Mouse (Mus musculus) embryo, embryonic 9.5 days (tissue): Measurements from ENCODE around the gene Lamc1.
"Not testable (repeated sequence)": the region's sequence is repeated elsewhere in the genome, so short reads cannot be mapped to it uniquely, and the experiment has no call there.

Source experiments
- DNase-seq: peaks from one replicate; pipeline ENCODE4 v3.0.0-alpha.2; 2017; ENCODE audit errors: extremely low spot score

The Lamc1 gene

DNA sequence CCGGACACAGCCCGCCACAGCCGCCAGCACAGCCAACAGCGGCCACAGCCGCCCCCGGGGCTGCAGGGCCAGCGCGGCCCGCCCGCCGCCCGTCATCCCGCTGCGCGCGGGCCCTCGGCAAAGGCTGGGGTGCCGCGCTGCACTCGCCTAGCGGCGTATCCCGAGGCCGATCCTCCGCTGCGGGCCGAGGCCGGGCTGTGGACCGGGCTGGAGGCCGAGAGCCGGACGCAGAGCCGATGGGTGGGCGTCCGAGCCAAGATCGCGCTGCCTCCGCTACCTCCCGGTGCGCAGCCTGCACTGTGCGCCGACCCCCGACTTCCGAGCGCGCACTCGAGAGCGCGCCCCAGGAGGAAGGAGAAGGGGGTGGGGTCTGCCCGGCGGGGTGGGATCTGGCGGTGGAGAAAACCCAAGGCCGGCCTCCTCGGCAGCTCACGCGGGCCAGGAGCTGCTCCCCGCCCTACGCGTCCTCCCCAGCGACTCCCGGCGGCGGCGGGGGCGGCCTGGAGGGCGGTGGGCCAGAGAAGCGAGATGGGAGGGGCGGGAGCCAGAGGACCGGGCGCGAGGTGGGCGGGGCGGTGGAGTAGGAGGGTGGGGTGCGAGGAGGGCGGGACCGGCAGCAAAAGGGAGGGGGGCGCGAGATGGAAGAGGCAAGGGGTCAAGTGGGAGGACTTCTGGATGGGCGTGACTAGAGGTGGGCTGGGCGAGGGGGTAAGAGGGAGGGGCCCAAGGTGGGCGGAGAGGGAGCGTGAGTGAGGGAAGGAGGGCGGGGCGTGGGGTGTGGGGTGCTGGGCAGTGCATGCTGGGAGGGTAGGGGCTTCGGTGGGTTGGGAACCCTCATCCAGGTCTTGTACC, at the start of gene Lamc1:
Gene Lamc1, minus strand, starts transcription at position 343 of the 852 bp plus-strand sequence.
- peak; percentile 99 for DNase-seq

DNA sequence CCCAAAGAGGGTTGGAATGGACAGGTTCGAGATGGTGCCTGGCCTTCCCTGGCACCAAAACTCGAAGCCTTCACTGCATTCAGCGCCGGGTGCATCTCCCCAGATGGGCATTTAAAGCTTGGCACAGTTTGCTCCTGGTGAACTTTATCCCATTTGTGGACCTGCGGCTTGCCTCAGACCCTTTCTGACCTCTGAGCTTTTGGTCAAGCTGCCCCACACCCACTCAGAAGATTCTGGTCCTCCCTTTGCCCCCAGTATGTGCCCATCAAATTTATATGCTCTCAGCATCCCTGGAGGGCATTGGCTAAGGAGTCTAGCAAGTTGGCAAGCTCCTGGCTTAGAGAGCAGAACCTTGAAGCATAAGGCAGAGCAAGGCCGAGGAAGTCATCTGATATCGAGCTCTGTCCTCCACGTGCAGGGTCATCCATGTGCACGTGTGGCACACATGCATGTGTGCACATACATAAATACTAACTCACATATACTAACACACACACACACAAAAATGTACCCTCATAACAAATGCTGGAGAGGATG, 48.2 kb upstream of the Lamc1 start:
- DNase-seq, result no peak

DNA sequence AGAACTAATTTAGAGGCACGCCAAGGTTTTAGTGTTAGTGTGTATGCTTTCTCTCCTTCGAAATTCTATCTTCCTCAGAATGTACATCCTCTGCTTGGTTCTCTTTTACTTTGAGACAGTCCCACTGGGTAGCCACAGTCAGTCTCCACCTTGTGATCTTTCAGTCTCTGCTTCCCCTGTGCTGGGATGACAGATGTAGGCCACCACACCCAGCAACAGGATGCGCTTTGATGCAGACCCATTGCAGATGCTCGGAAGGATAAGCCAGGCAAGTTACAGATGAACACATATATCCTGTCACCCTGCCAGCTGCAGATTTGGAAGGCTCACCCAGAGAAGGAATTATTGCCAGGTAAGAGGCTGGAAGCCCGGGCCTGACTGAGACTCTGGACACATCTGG, 47.2 kb upstream of the Lamc1 start:
- DNase-seq, result no peak

DNA sequence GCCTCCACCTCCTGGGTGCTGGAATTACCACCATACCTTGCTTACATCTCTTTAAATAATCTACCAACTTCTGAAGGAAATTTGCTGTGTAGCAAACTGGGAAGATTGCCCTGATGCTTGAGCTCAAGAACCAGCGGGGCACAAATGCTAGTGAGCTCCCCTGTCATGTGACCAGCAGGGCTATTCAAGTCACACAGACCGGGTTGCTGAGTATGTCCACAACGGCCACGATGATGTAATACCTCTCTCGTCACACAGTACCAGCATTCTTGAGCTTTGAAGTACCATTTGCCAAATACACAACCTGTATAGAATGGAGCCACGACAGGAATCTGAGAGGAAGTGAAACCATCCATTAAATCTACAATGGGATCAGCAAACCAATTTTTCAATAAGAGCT, 46.0 kb upstream of the Lamc1 start:
- no peak for DNase-seq

DNA sequence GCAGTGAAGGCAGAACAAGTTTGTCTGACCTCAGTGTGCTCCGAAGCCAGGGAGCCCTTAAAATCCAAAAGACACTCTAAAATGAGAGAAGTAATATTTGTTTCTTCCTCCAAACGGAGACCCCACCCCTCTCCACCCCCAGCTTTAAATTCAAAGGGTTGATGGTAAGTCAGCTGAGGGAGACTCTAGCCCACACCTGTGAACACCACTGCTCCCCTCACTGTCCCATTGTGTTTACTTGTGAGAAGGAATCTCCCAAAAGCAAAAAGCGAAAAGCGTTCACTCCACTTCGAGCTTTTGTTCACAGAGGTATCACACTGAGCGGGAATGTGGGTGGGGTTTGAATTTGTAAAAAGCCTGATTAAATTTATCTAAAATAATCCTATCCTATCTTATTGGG, 43.9 kb upstream of the Lamc1 start:
- DNase-seq, result no peak

DNA sequence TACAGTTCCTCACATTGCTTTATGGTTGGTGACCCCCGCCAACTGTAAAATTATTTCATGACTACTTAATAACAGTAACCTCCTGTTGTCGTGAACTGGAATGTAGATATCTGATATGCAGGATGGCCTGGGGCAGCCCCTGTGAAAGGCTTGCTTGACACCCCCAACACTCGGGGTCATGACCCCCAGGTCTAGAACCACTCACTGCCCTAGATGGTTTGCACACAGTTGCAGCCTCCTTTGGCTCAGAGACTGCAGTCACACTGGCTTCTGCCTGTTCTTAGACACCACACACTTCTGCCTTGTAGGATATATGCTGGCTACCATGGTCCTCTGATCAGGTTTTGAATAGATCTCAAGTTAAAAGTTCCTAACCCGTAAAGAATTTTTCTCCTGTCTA, 41.5 kb upstream of the Lamc1 start:
- DNase-seq, result no peak

DNA sequence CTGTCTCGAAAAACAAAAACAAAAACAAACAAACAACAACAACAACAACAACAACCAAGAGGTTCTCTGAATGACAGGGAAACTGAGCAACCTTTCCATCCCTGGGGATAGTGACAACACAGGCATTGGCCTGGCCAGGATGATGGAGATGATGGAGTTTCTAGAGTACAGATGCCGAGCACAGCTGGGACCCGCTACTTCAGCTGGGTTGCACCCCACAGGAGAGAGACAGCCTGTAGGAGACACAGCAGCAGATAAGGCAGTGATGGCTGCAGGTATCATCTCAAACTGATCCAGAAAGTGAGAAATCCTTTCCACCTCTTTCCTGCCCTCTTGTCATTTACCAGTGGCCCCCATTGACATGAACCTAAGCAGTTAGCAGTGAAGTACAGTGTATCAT, 39.3 kb upstream of the Lamc1 start:
- DNase-seq, result no peak

DNA sequence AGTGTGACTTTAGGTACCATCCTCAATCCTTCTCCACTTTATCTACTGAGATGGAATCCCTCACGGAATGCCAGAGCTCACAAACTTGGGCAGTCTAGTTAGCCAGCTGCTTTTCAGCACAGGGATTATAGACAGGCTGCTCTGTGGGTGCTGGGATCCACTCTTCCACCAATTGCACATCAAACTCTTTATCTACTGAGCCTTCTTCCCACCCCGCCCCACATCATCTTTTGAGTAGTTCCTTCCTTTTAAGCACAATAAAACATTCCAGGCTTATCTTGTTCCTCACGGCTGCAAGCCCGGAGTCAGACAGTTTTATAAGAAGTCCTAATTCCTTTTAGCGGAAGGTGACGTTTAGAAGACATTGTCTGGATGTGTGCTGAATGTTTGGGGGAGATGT, 36.4 kb upstream of the Lamc1 start:
- no peak for DNase-seq

DNA sequence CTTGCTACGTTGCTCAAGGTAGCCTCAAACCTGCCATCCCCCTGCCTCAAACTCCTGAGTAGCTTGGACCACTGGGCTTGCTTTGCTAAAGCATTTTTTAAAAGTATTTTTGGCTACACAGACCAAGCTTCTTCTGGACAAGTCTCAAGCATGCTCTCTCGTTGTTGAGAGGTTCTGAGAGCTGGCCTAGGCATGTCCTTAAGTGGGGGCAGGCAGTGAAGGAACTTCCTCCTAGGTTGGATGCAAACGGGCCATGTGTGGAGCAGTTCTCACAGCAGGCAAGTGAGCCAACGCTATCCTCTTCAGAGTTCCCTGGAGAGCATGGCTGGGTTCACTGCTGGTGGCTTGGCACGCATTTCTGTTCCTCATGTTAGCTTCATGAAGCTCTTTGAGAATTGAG, 34.5 kb upstream of the Lamc1 start:
- DNase-seq, result no peak

DNA sequence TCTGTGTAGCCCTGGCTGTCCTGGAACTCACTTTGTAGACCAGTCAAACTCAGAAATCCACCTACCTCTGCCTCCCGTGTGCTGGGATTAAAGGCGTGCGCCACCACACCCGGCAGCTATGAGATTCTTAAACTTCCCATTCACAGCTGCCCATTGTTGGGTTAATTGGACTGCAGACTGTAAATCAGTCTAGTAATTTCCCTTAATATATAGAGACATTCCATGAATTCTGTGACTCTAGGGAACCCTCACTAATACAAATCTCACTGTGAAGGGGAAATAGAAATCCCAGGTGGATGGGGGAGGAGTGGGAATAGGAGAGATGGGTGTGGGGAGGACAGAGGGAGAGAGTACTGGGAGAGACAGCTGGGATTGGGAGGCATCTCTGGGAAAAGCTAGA, 29.3 kb upstream of the Lamc1 start:
- DNase-seq, result no peak

DNA sequence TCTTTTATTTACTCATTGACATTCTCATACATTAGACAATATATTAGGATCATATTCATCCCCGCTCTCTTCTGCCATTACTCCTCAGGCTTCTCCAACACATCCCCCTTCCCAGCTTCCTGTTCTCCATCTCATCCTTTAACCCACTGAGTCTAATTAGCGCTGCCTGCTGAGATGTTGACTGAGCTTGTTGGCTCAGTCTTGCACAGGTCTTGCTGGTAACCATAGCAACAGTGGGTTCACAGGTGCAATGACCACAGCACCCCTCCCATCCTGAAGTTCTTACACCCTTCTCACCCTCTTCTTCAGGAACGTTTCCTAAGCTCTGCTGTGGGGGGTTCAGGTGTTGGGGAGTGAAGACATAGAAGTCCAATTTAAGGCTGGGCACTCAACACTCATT, 28.0 kb upstream of the Lamc1 start:
- no peak for DNase-seq

DNA sequence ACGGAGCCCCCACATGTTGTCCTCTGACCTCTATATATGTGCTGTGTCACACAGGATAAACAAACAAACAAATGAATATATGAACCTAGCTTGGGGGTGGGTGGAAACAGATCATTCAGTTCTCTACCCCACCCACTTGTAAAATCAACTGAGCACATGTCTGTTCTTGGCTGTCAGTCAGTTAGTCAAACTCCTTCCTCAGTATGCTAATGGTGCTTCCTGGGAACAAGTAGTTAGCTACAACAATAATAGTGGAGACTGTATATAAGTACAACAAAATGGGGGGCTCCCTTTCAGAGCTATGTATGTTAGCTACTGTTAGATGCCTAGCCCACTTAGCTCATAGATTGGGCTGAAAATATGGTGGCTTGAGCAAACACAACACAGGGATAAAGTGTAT, 24.6 kb upstream of the Lamc1 start:
- no peak for DNase-seq

DNA sequence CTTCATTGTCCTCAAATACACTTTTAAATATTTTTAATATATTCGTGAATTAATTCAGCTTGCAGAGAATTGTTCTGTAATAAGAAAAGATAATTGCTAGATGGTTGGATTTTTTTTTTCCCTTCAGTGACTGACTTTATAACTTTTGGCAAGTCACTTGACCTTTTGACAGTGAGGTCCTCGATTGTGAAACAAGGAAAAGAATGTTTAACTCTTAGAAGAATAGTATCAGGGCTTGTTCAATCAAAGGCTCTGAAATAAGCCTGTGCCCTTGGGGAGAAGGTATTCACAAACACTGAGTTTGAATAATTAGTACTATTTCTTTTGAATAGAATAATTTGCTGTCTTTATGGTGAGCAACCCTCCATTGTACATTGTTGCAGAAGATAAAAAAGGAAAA, 21.9 kb upstream of the Lamc1 start:
- no peak for DNase-seq

DNA sequence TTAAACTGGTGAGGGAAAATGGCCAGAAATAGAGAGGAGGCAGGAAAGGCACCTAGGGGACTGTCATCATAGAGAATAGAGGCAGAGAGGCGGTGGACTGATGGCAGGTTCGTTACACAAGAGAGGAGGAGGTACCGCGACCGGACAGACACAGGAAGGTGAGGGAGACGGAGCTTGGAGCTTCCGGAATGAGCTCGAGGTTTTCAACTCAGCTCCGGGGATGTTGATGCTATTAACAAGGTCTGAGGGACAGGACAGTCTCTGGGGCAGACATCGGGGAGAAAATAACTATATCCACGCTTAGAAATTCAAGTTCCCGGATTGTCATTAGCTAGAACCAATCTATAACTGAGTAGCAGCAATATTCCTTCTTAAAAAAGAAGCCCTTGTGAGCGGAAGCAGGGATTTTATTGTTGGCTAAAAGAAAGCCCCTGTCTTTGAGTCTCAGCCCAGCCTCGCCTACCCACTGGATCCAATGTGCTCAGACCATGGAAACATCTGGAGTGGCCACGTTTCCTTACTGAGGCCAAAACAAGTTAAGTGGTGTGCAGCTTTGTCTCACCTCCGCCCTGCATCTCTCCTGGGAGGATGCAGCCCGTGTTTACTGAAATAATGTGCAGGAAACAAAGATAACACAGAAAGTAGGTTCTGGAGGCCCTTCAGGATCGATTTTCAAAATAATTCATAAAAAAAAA, 21.3 kb upstream of the Lamc1 start:
- no peak for DNase-seq

DNA sequence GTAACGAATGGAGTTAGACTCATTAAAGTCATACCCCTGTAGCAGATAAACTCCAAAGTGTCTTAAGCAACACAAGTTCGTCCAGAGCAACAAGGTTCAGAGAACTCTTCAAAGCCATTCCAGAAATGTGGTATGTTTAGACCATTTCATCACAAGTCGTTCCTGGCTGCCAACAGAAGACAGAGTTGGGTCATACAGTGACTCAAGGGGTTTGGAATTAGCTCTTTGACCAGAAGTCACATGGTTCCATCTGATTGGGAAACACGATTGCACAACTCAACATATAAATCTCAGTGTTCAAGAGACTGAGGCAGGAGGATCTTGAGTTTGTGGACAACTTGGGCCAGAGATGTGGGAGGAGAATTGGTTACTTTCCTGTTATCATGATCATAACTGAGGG, 18.4 kb upstream of the Lamc1 start:
- no peak for DNase-seq

DNA sequence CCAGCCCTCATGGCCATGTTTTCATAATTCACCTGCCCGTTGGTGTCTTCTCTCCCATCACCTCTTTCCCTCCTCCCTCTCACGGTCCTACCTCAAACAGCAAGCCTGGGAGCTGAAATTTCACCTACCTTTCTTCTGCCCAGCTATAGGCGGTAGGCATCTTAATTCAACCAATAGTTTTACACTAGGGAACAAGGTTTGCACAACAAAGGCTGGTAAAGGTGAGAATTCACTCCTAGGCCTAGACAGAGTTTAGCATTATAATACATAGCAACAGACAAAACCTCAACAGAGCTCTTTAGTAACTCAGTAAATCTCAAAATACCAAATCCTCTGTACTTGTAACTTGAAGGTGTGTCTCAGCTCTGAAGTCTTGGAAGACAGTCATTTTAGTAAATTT, 15.1 kb upstream of the Lamc1 start:
- DNase-seq, result no peak

DNA sequence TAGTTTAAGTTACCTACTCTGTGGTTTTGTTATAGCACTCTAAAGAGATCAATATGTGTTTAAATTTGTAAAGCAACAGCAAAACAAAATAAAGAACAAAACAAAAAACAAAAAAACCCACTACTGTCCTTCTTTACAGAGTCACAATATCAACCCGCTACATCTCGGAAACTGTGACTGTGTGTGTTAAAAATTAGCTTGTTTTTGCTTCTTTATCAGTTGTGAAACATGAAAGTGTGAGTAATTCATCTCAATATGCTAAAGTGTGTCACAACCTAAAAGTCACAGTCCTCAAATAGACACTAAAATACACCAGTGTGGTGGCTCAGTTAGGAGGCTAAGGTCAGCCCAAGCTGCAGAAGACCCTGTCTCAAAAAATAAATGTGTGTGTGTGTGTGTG, 14.5 kb upstream of the Lamc1 start:
- DNase-seq, result no peak

DNA sequence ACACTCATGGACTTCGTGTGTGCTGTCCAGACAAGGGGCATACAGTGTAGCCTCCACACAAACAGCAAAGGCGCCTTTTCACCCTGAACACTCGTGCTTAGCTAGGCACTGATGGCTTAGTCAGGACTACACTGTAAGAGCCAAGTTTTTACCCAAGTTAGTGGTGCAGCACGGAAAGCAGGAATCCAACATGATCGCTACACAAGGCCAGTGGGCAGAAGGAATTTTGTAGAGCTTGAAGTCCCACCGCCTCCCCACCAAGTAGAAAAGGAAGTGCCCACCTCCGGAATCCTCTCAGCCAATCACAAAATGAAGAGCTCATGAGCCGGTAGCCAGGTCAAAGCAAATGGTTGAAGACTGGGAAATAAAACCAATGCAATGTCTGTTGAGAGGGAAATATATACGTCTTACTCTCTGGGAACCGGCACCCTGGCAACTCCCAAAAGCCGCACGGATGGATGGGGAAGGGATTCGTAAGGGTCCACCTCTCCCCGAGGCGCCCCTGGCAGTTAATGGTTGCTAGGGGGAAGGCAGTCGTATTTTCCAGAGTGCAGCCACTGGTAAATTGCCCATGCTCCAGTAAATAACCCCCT, 13.2 kb upstream of the Lamc1 start:
- DNase-seq, result no peak

DNA sequence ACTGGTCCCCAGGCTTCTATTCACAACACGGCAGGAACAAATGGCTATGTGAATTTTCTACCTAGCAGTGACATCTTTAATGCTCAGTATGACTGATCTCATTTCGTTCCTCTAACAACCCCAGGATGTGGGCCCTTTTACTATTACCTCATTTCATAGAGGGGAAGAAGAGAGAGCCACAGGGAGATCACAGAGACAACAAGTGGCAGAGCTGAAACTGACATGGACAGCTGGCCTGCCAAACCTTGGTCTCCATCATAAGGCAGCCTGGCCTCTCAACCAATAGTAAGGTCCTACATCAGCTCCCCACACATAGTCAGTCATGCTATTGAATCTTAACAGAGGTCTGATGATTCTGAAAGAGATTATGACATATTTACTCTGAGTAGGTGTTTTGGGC, 12.4 kb upstream of the Lamc1 start:
- DNase-seq, result no peak

DNA sequence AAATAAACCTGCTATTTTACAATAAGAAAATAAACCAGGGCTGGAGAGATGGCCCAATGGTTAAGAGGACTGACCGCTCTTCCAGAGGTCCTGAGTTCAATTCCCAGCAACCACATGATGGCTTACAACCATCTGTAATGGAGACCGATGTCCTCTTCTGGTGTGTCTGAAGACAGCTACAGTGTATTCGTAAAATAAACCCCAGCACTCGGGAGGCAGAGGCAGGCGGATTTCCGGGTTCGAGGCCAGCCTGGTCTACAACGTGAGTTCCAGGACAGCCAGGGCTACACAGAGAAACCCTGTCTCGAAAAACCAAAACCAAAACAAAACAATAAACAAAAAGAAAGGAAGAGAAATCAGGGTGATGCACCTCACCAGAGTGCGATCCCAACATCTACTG, 2.9 kb upstream of the Lamc1 start:
- not testable (repeated sequence) for DNase-seq

DNA sequence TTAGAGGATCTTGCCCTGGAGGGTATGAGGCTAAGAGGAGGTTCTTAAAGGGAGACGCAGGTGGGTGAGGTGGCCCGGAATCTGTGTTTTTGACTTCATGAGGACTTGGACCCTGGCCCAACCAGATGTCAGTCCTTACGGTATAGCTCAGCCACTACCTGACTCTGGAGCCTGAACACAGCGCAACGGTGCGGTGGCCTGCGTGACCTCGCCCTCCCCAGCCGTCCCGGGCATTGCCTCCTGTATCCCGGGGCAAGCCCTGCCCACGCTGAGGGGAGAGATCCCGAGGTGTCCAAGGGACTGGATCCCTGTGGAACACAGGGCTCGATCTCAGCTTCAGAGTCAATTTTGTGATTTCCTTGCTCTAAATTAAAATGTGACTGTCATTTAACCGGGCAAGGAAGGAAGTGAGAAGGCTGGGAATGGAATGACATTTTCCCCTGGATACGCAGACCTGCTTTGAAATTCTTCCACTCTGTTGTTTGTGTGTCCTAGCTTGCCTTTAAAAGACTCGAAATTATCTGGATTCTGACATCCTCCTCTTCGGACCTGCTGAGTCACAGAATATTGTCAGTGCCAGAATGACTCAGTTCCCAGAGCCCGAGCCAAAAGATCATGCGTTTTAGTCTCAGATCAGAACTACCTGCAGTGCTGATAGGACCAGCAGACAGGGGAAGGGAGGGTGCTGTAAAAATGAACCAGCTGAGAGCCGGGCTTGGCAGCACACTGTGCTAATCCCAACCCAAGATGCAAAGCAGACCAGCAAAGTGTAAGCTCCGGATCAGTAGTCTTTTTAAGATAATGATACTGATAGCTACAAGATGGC, 923 bp upstream of the Lamc1 start:
- no peak for DNase-seq
